Mouse (Mus musculus) MEL (cell line): Measurements from ENCODE around the gene Nfia.

Source experiments
- CTCF ChIP-seq, 3 experiments: IDR thresholded peaks in 2 of 3; conservative IDR thresholded peaks in 1 of 3; 2 replicates each; pipeline ENCODE4 v1.5.1; 2011 to 2012; ENCODE audit warnings: low read length in 3 of 3, low read depth in 2 of 3, mild to moderate bottlenecking in 2 of 3, improper control_type of control experiment in 1 of 3, inconsistent platforms in 1 of 3, mixed read lengths in 1 of 3, moderate library complexity in 1 of 3; ENCODE audit not compliant: control insufficient read depth in 1 of 3, insufficient read depth in 1 of 3, poor library complexity in 1 of 3, severe bottlenecking in 1 of 3
- E2F4 ChIP-seq: IDR thresholded peaks from 2 replicates; pipeline ENCODE4 v1.6.1; 2011; ENCODE audit warnings: low read depth, low read length, improper control_type of control experiment, borderline replicate concordance
- ETS1 ChIP-seq: IDR thresholded peaks from 2 replicates; pipeline ENCODE4 v1.6.1; 2012; ENCODE audit warnings: low read depth, mild to moderate bottlenecking, inconsistent platforms, low read length, improper control_type of control experiment, moderate library complexity
- GATA1 ChIP-seq: IDR thresholded peaks from 2 replicates; pipeline ENCODE4 v1.6.1; 2011; ENCODE audit warnings: low read depth, low read length, improper control_type of control experiment
- KAT2A ChIP-seq: conservative IDR thresholded peaks from 2 replicates; pipeline ENCODE4 v1.6.1; 2012; ENCODE audit warnings: low read depth, low read length, improper control_type of control experiment, inconsistent platforms
- MEF2A ChIP-seq: IDR thresholded peaks from 2 replicates; pipeline ENCODE4 v1.6.1; 2014; ENCODE audit warnings: low read depth, mild to moderate bottlenecking, inconsistent platforms, low read length, improper control_type of control experiment; ENCODE audit not compliant: poor library complexity, insufficient replicate concordance, severe bottlenecking; ENCODE audit errors: extremely low read depth
- MYC ChIP-seq: IDR thresholded peaks from 2 replicates; pipeline ENCODE4 v1.6.1; 2011; ENCODE audit warnings: low read depth, mild to moderate bottlenecking, low read length, improper control_type of control experiment, moderate library complexity
- NELFE ChIP-seq: IDR thresholded peaks from 2 replicates; pipeline ENCODE4 v1.6.1; 2011; ENCODE audit warnings: low read depth, low read length, improper control_type of control experiment
- POLR2A ChIP-seq, 2 experiments: IDR thresholded peaks; 2 replicates each; pipeline ENCODE4 v1.6.1; 2011 to 2012; ENCODE audit warnings: low read length in 2 of 2, mild to moderate bottlenecking in 2 of 2, control low read depth in 1 of 2, improper control_type of control experiment in 1 of 2, low read depth in 1 of 2, moderate library complexity in 1 of 2; ENCODE audit not compliant: control insufficient read depth in 1 of 2, insufficient read depth in 1 of 2, poor library complexity in 1 of 2
- SIN3A ChIP-seq: IDR thresholded peaks from 2 replicates; pipeline ENCODE4 v1.6.1; 2012; ENCODE audit warnings: low read length, improper control_type of control experiment, inconsistent platforms
- TAL1 ChIP-seq: IDR thresholded peaks from 2 replicates; pipeline ENCODE4 v1.6.1; 2012; ENCODE audit warnings: mild to moderate bottlenecking, inconsistent platforms, low read length, moderate library complexity, mixed read lengths
- UBTF ChIP-seq: IDR thresholded peaks from 2 replicates; pipeline ENCODE4 v1.6.1; 2012; ENCODE audit warnings: low read depth, mild to moderate bottlenecking, inconsistent platforms, low read length, improper control_type of control experiment, moderate library complexity, borderline replicate concordance; ENCODE audit not compliant: insufficient read depth
- USF1 ChIP-seq: IDR thresholded peaks from 2 replicates; pipeline ENCODE4 v1.6.1; 2014; ENCODE audit warnings: low read depth, mild to moderate bottlenecking, inconsistent platforms, low read length, improper control_type of control experiment, moderate library complexity

DNA sequence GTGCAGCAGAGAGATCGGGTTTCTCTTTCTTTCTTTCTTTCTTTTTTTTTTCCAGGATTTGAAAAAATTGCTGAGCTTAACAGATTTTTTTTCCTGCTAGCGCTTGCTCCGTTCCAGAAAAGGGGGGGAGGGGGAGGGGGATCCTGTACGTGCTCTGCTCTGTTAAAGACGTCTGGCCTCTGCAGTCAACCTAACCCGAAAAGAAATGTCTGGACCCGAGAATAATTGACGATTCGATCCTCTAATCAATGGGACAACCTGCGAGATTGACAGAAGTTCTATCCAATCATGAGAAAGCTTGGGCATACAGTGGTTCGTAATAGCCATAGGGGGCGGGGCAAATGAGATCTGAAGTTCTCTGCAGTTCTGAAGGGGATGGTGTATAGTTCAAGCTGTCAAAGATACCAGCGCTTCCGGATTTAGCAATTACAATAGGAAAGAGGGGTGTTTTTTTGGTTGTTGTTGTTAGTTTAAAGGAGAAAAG is 618 bp downstream of the Nfia start:
- no peak for TF ChIP-seq CTCF (IDR thresholded peaks at IDR 0.05 in 2 of 3, conservative IDR thresholded peaks at IDR 0.05 in 1 of 3; ENCODE audit: control insufficient read depth in 1 of 3, insufficient read depth in 1 of 3, low read depth in 2 of 3, low read length in 3 of 3, poor library complexity in 1 of 3, severe bottlenecking in 1 of 3)
- no peak for TF ChIP-seq E2F4
- no peak for TF ChIP-seq NELFE
- no peak for TF ChIP-seq USF1
- peak in 1 of 2 experiments; percentile 54; a peak in 1 of 4 replicates for TF ChIP-seq POLR2A (IDR thresholded peaks at IDR 0.05; ENCODE audit: control insufficient read depth in 1 of 2, insufficient read depth in 1 of 2, low read depth in 1 of 2, low read length in 2 of 2, poor library complexity in 1 of 2)
- TF ChIP-seq UBTF = no peak
- TF ChIP-seq MYC = no peak
- TF ChIP-seq SIN3A = peak; percentile 78; the same call in 1 of the 2 replicates
- no peak for TF ChIP-seq GATA1
- TF ChIP-seq ETS1 = peak; percentile 25
- TF ChIP-seq MEF2A = no peak
- TF ChIP-seq TAL1 = no peak
- no peak for TF ChIP-seq KAT2A
